Mouse (Mus musculus) neural tube, embryonic 12.5 days (tissue): Measurements from ENCODE around the gene Borcs6. TPM values are rescaled to one million over a fixed set of nuclear protein-coding genes. Genes with fewer than 3 reads are reported as not detected.
A peak's percentile ranks its signal among the peaks of the same experiment; 100 is the strongest.

Experiments used
- ATAC-seq: fragments of 200-750 bp; cut with Nextera tagmentation; 2 replicates; pipeline ENCODE4 v1.8.0; 2017; ENCODE audit warnings: low read depth, mild to moderate bottlenecking, moderate TSS enrichment, moderate library complexity; ENCODE audit not compliant: low FRiP score
- H3K27ac ChIP-seq: fragments of 300-500 bp; sonication (generic); 2 replicates; pipeline ENCODE4 v1.5.1; 2016
- H3K27me3 ChIP-seq: fragments of 300-500 bp; sonication (generic); replicated peaks from 2 replicates; pipeline ENCODE4 v1.6.1; 2016; ENCODE audit warnings: mild to moderate bottlenecking
- H3K36me3 ChIP-seq: fragments of 300-500 bp; sonication (generic); 2 replicates; pipeline ENCODE4 v1.6.1; 2016; ENCODE audit warnings: mild to moderate bottlenecking
- H3K4me1 ChIP-seq: fragments of 300-500 bp; sonication (generic); 2 replicates; pipeline ENCODE4 v1.6.1; 2016
- H3K4me2 ChIP-seq: fragments of 300-500 bp; sonication (generic); replicated peaks from 2 replicates; pipeline ENCODE4 v1.6.1; 2016; ENCODE audit warnings: mild to moderate bottlenecking
- H3K4me3 ChIP-seq: fragments of 300-500 bp; sonication (generic); 2 replicates; pipeline ENCODE4 v1.5.1; 2016
- H3K9ac ChIP-seq: fragments of 300-500 bp; sonication (generic); 2 replicates; pipeline ENCODE4 v1.6.1; 2016; ENCODE audit warnings: mild to moderate bottlenecking
- H3K9me3 ChIP-seq: fragments of 300-500 bp; sonication (generic); 2 replicates; pipeline ENCODE4 v1.6.1; 2016; ENCODE audit warnings: mild to moderate bottlenecking
- WGBS: fragments of 180-500 bp; shearing (Covaris S2); methylation state at CpG from one replicate; pipeline ENCODE4 v1.1.7; 2016; 5-methylcytosine and 5-hydroxymethylcytosine counted together
- polyA plus RNA-seq: library from polyadenylated mRNA; unstranded; fragments of >200 nt; fragmentation: Nextera tagmentation; extraction: Ambion mirVana; gene quantifications from 2 replicates; pipeline ENCODE4 v1.2.1, GENCODE M21; 2016

Gene Borcs6
- polyA plus RNA-seq, 1 experiment from 2014 or later: 18.9 TPM

DNA sequence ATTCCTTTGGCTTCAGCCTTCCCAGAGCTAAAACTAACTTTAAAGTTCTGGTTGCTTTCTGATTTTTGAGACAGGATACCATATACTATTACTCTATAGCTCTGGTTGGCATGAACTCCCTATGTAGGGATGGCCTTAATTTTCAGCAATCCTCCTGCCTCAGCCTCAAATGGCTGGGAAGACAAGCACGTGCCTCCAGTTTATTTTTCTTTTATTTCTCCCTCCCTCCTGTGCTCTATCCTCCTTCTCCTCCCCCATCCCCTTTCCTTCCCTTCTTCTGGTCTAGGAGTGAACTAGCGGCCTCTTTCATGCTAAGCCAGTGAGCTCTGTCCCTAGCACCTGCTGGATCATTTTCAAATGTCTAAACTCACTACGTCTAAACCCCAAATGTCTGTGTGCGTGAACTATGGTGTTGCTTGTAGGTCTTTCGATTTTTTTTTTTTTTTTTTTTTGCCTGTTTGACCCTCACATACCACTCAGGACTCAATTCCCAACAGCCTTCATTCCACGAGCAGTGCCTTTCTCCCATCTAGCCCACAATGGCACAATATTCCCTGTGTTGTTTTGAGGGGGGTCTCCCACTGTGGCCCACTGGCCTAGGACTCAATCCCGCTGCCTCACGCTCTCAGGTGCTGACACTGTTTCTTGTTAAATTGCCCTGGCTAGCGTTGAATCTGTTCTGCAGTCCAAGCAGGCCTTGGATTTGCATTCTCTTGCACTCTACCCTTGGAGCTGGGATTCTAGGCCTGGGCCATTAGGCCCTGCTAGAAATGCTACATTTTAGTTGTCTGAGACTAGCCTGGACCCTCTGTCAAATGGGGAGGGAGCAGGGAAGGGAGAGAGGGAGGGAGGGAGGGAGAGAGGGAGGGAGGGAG is 5.0 kb downstream of the Borcs6 start:
- H3K4me2 ChIP-seq: peak overlapping the region; percentile 77
- H3K4me1 ChIP-seq: peaks cover 35% of the 10 kb centered on the region
- H3K27me3 ChIP-seq: no peaks in the 10 kb centered on the region
- 53% methylated on average over 9 of the region's 9 CpGs for WGBS
- no peaks in the 10 kb centered on the region for H3K36me3 ChIP-seq
- no peak overlapping the region for H3K27ac ChIP-seq
- peak overlapping the region; percentile 74 for H3K4me3 ChIP-seq
- no peaks in the 10 kb centered on the region for H3K9me3 ChIP-seq
- peak overlapping the region; percentile 57 for H3K9ac ChIP-seq
- ATAC-seq: no peak

DNA sequence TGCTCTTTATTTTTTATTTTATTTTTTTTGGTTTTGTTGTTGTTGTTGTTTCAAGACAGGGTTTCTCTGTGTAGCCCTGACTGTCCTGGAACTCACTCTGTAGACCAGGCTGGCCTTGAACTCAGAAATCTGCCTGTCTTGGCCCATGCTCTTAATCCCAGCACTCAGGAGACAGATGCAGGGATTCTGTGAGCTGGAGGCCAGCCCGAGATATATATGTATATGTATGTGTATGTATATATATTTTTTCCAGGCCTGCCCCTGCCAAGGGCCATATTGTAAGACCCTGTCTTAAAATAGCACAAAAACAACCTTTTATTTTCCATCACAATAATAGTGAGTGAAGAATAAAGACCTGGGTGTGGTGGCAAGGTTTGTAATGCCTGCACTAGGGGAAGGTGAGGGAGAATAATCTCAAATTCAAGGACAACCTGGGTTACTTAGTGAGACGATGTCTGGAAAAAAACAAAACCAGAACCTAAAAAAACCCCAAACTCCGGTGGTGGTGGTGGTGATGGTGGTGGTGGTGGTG is 5.9 kb downstream of the Borcs6 start:
- H3K27ac ChIP-seq: no peak overlapping the region
- no peaks in the 10 kb centered on the region for H3K27me3 ChIP-seq
- peak overlapping the region; percentile 89 for H3K4me2 ChIP-seq
- peaks cover 32% of the 10 kb centered on the region for H3K4me1 ChIP-seq
- ATAC-seq: no peak
- H3K9me3 ChIP-seq: no peaks in the 10 kb centered on the region
- WGBS: 59% methylated on average over 3 of the region's 3 CpGs
- no peak overlapping the region for H3K9ac ChIP-seq
- H3K4me3 ChIP-seq: no peak overlapping the region
- no peaks in the 10 kb centered on the region for H3K36me3 ChIP-seq

DNA sequence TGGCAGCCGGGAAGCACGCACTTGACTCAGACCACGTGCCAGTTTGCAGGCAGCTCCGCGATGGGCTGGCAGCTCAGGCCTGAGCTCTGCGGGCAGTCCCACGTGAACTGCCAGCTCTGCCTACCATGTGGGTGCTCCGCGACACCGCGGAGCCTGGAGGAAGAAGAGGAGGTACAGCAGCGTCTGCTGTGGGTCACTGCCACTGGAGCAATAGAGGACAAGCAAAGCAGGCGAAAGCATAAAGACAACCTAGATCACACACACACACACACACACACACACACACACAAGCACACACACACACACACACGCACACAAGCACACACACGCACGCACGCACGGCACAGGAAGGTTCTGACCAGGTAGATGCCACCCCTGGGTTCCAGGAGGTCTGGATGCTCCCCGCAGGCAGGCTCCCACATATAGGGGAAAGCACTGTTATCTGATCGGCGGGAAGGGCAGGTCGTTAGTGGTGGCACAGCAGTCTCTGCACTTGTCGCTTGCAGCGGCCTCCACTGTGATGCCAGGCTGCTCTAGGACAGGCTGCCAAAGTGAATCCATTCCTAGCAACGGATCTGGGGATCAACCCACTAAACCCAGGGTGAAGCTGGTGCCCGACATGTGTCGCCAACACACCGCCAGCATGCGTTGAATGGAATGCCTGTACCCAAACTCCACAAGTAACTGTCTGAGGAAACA is 6.8 kb downstream of the Borcs6 start:
- H3K9me3 ChIP-seq: no peaks in the 10 kb centered on the region
- H3K27me3 ChIP-seq: no peaks in the 10 kb centered on the region
- H3K36me3 ChIP-seq: no peaks in the 10 kb centered on the region
- no peak for ATAC-seq
- peak overlapping the region; percentile 89 for H3K4me2 ChIP-seq
- peak overlapping the region; percentile 34 for H3K4me3 ChIP-seq
- H3K27ac ChIP-seq: no peak overlapping the region
- peak overlapping the region; percentile 56 for H3K9ac ChIP-seq
- peaks cover 28% of the 10 kb centered on the region for H3K4me1 ChIP-seq
- 1% methylated on average over 29 of the region's 29 CpGs for WGBS

DNA sequence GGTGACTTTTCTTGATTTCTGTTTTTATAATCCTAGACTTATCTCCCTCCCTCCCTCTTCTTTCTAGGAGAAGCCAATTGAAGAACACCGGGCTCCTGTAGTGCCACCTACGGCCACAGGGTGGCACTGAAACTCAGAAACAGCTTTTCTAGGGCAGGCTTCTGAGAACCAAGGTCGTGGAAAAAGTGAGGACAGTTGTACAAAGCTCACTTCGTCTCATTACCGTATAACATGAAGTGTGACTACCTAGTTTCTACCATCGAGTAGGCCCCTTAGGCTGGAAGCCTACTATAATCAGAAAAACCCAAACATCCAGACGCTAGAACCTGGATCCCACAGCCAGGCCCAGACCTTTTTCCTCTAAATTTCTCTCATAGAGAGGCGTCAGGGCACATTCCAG is 7.4 kb downstream of the Borcs6 start:
- ATAC-seq: no peak
- Histone ChIP-seq H3K27me3 (no peaks in the 10 kb centered on the region), H3K9ac (no peak overlapping the region), H3K36me3 (no peaks in the 10 kb centered on the region), H3K4me3 (no peak overlapping the region), H3K9me3 (no peaks in the 10 kb centered on the region), H3K4me1 (peaks cover 27% of the 10 kb centered on the region), H3K27ac (no peak overlapping the region), H3K4me2 (peak overlapping the region; percentile 89)
- 11% methylated on average over 8 of the region's 8 CpGs for WGBS

DNA sequence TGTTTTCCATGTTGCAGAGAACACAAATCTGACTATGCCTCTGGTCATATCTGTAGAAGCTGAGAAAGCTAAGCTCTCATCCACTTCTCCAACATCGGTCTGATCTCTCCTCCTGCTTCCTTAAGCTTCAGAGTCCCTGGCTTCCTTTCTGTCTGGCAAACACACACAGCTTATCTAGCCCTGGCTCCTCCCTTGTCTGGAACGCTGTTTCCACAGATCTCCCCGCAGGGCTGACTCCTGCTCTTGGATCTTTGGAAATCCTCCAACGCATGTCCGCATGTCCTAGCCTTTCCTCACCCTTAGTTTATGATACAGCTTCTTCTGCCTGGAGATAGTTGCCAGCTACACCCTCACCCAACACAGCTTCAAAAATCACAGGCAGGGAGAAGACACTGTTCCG is 8.1 kb downstream of the Borcs6 start:
- Histone ChIP-seq H3K9me3 (no peaks in the 10 kb centered on the region), H3K27ac (no peak overlapping the region), H3K4me2 (no peak overlapping the region), H3K27me3 (no peaks in the 10 kb centered on the region), H3K4me3 (no peak overlapping the region), H3K9ac (no peak overlapping the region), H3K36me3 (no peaks in the 10 kb centered on the region), H3K4me1 (peaks cover 32% of the 10 kb centered on the region)
- no peak for ATAC-seq
- WGBS: 67% methylated on average over 6 of the region's 6 CpGs

DNA sequence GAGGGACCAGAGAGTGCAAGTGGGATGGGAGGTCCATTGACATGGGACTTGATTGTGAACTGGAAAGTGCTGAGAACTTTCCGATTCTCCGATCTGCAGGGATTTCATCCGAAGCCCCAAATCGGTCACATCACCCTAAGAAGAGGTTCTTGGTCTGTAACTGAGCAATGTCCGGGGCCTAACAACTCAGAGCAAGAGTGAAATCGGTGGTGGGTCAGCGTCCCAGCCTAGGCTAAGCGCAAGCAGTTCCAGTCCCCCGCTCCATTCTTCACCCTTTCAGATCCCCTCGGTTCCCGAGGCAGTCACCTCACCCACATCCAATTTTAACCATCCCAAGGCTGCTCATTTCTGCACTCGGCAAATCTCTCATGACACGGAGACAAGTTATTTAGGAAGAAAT is 10.6 kb downstream of the Borcs6 start:
- Histone ChIP-seq H3K27ac (peak overlapping the region; percentile 76), H3K36me3 (no peaks in the 10 kb centered on the region), H3K9ac (peak overlapping the region; percentile 84), H3K4me1 (peaks cover 26% of the 10 kb centered on the region), H3K4me2 (peak overlapping the region; percentile 92), H3K4me3 (peak overlapping the region; percentile 60), H3K9me3 (no peaks in the 10 kb centered on the region), H3K27me3 (no peaks in the 10 kb centered on the region)
- no peak for ATAC-seq
- WGBS: 1% methylated on average over 13 of the region's 13 CpGs

DNA sequence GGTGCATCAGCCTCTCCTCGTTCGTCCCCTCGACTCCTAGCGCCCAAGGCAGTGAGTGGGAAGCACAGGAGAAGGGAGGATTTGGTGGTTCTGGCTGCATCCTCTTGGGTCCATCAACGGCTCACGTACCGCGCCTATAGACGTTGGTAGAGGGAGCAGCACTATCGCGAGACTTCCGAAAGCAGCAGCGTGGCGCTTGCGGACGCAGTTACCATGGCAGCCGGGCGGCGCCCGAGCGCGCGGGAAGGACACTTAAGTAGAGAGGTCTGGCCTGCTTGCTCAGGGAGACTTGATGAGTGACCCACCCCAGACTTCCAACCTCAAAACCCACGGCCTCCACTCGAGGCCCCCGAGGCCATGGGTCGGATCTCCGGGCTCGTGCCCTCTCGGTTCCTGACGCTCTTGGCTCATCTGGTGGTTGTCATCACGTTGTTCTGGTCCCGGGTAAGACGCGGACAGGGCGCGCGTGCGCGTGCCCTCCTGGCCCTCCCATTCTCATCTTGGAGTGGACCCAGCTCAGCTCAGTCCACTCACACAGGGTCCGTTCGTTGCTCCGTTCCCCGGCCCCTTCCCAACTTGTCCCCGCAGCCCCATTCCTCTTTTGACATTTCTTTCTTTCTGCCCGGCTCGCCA is 11.2 kb downstream of the Borcs6 start, which contains the start of gene Tmem107:
Gene Tmem107, plus strand, starts transcription at position 217 of the 633 bp plus-strand sequence.
- Histone ChIP-seq H3K9me3 (no peaks in the 10 kb centered on the region), H3K4me1 (peaks cover 25% of the 10 kb centered on the region), H3K27ac (peak within 1 kb of the TSS; percentile 76), H3K27me3 (no peaks in the 10 kb centered on the region), H3K36me3 (no peaks in the 10 kb centered on the region), H3K4me2 (peak within 1 kb of the TSS; percentile 92), H3K9ac (peak within 1 kb of the TSS; percentile 84), H3K4me3 (peak within 1 kb of the TSS; percentile 60)
- peak; percentile 88 for ATAC-seq
- under 1% methylated on average over 47 of the region's 47 CpGs for WGBS

DNA sequence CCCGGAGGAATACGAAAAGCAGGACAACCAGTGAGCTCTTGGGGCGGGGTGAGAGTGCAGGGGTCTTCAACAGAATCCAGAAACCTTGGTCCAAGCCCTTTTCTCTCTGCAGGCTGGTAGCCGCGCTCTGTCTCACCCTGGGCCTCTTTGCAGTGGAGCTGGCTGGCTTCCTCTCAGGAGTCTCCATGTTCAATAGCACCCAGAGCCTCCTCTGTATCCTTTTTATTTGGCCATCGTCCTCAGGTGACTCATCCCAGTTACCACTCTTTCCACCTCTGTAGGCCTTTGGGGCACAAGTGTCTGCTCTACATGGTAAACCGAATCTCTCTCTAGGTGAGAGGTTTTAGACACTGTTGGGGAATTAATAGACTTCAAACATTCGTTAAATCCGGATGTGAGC is 11.7 kb downstream of the Borcs6 start:
- Histone ChIP-seq H3K9me3 (no peaks in the 10 kb centered on the region), H3K27me3 (no peaks in the 10 kb centered on the region), H3K27ac (no peak overlapping the region), H3K36me3 (no peaks in the 10 kb centered on the region), H3K9ac (peak overlapping the region; percentile 84), H3K4me2 (peak overlapping the region; percentile 92), H3K4me3 (peak overlapping the region; percentile 60), H3K4me1 (peaks cover 20% of the 10 kb centered on the region)
- ATAC-seq: no peak
- WGBS: 25% methylated on average over 9 of the region's 9 CpGs

DNA sequence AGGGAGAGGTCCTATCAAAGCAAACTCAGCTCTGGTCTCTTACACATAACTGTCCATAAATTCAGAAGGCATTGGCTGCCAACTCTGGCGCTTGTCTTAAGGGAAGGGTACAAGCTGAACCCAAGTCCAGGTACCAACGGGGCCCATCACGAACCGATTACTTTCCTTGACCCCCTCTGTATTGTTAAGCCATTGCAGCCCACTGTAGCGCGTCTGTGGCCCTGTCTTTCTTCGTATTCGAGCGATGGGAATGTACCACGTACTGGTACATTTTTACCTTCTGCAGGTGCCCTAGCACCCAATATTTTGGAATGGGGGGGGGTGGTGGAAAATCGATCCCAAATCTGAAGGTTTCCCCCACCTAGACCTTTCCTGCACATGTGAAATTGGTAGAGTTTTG is 12.7 kb downstream of the Borcs6 start:
- no peaks in the 10 kb centered on the region for H3K36me3 ChIP-seq
- peaks cover 15% of the 10 kb centered on the region; the same call in 1 of the 2 replicates for H3K4me1 ChIP-seq
- peak overlapping the region; percentile 28; the same call in 1 of the 2 replicates for H3K4me3 ChIP-seq
- no peak for ATAC-seq
- WGBS: 87% methylated on average over 11 of the region's 11 CpGs
- H3K27me3 ChIP-seq: no peaks in the 10 kb centered on the region
- no peak overlapping the region for H3K27ac ChIP-seq
- no peaks in the 10 kb centered on the region for H3K9me3 ChIP-seq
- peak overlapping the region; percentile 62; the same call in 1 of the 2 replicates for H3K9ac ChIP-seq
- H3K4me2 ChIP-seq: peak overlapping the region; percentile 61

DNA sequence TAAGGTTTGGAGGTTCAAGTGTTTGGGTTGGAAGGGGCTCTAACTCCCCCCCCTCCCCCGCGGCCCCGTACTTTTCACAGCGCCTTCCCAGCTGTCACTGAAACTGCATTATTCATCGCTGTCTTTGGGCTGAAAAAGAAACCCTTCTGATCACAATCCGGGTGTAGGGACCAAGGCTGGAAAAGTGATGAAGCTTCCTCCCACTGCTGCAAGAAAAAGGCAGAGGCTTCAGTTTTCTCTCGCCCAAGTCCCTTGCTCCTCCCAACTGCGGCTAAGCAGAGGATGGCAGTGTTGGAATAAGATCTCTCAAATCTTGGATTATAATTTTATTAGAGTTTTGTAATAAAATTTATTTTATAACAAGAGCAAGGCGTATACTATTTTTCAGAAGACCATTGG is 13.1 kb downstream of the Borcs6 start:
- Histone ChIP-seq H3K4me2 (peak overlapping the region; percentile 61), H3K36me3 (no peaks in the 10 kb centered on the region), H3K4me1 (peaks cover 15% of the 10 kb centered on the region; the same call in 1 of the 2 replicates), H3K9ac (peak overlapping the region; percentile 62), H3K9me3 (no peaks in the 10 kb centered on the region), H3K27ac (no peak overlapping the region), H3K27me3 (no peaks in the 10 kb centered on the region), H3K4me3 (peak overlapping the region; percentile 28)
- no peak for ATAC-seq
- WGBS: 8% methylated on average over 9 of the region's 9 CpGs

DNA sequence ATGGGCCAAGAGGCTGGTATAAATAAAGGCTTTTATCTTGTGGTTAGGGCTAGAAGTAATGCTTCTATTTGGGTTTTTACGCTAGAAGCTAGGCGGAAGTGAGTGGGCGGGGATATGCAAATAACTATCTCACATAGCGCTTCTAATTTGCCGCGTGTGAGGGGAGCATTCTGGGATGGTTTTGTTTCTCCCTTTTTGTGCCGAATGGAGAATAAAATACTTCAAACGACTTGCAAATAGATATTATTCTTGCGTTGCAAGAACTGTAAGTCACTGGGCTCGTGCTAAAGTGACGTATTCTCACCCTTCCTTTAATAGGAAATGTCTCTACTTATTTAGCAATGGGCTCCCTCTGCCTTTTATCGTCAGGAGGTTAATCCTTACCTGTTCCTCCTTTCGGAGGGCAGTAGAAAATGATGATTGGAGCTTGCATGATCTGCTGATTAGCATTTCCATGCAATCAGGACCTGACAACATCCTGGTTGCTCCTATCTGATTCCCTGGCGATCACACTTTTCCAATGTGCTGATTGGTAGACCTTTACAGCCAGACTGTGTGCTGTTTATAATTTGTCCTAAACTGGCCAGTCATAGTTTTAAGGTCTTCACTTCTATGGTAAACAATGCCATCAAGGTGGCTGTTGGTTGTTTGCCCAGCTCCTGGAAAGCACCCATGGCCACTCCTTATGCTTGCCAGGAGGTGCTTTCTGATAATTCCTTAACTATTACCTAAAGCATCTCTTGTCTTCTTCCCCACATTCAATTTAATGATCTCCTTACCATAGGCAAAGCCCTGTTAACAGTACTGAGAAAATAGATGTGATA is 13.8 kb downstream of the Borcs6 start:
- ATAC-seq: peak; percentile 72
- WGBS: under 1% methylated on average over 14 of the region's 14 CpGs
- H3K4me1 ChIP-seq: peaks cover 15% of the 10 kb centered on the region; the same call in 1 of the 2 replicates
- peak overlapping the region; percentile 28 for H3K4me3 ChIP-seq
- H3K9me3 ChIP-seq: no peaks in the 10 kb centered on the region
- H3K9ac ChIP-seq: peak overlapping the region; percentile 62
- H3K27ac ChIP-seq: peak overlapping the region; percentile 69; the same call in 1 of the 2 replicates
- no peaks in the 10 kb centered on the region for H3K27me3 ChIP-seq
- H3K4me2 ChIP-seq: peak overlapping the region; percentile 61
- H3K36me3 ChIP-seq: no peaks in the 10 kb centered on the region
